Mouse (Mus musculus): Measurements from ENCODE around the gene 3110021N24Rik.

The 3110021N24Rik gene

DNA sequence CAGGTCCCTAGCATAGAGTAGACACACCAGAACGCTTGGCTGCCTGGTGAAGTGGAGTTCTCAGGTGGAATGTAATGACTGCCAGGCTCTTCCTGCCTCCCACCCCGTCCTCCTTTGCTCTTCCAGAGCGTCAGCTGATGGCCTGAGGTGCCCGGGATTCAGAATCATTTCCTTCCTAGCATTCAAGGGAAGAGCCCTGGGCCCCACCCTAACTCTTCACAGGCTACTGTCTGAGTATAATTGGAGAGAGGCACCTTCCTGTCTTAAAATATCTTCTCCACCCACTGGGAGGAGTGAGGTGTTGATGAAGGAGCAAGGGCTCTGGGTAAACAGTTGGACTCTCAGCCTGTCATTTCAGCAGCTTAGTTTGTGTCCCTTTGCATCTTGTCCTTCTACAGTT lies 77.3 kb downstream of the 3110021N24Rik start:
- DNase-seq (ENCODE audit: low spot score in 2 of 2), result no peak

DNA sequence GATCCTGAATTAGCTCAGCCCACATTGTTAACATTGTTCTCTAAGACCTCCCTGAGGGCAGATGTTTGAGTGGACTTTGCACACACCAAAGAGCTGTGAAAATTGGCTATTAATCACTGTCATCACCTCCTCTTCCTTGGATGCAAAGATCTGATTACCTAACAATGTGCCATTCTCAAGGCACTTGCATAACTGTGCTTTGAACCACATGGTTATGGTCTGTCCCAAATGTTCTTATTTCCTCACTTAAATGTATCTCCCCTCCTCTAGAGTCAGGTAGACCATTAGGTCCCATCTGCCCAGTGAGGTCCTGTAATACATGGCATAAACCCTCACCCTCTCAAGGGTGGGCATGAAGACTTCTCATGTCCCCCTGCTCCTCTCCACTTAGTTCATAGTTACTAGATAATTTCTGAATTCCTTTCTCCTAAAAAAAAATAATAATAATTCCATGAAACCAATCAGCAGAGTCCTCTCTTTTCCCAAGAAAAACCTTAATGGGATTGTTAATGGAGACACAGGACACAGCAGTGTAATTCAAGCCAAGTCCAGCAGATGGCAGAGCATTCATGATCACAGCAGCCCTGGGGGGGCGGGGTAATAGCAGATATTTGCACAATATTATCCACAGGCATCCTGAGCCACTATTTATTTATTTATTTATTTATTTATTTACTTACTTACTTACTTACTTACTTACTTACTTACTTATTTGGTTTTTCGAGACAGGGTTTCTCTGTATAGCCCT lies 78.8 kb downstream of the 3110021N24Rik start:
- DNase-seq (ENCODE audit: low spot score in 2 of 2), result peak in 1 of 2 experiments; percentile 56

DNA sequence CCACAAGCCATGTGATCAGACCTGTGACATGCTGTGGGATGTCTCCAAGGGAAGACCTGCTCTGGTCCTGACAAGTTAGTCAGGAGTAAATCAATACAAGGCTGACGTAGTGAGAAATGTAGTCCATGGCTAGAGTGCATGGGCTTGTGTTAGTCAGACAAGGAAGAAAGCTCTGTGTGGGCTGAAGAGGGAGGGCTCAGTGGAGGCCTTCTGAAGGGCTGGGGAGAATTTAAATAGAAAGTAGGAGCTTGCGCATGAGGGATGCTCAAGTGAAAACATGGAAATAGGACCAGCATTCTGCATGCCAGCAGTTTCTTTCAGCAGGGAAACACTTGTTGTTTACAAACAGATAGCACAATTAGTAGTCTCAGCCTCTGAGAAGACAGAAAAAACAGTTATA lies 84.1 kb downstream of the 3110021N24Rik start:
- no peak for DNase-seq (ENCODE audit: low spot score in 2 of 2)

DNA sequence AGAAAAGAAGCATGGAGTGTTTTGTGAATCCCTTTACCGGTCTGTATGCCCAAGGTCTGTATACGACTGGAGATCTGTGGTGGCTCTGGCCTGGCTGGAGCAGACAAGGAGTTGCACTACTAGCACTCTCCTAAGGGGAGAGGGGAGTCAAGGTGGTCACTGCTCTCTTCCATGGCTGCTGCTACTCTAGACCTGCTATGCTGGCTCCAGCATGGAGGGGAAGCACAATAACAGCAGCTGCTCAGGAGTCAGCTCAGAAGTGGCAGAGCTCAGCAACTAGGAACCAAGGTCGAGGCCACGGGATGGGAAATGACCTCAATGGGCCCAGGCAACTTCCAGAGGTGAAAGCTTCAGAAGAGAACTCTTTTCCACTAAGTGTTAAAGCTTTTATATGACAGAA lies 91.7 kb downstream of the 3110021N24Rik start:
- DNase-seq (ENCODE audit: low spot score in 2 of 2), result no peak

DNA sequence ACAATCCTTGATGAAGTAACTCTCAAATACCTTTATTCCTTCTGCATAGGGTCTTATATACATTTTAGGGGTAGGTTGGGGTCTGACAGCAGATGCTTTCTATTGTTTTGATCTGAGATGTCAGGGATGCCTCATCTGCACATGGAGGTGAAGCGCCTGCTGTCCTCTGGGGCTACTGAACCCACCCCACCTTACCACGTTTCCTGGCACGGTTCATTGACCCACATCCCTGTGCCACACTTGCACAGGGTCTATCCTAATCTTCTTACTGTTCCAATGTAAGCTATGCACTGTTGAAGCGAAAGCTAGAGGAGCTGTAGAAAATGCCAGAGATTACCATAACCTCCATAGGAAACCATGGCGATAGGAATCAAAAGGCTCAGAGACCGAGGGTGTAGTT lies 92.1 kb downstream of the 3110021N24Rik start:
- no peak for DNase-seq (ENCODE audit: low spot score in 2 of 2)

DNA sequence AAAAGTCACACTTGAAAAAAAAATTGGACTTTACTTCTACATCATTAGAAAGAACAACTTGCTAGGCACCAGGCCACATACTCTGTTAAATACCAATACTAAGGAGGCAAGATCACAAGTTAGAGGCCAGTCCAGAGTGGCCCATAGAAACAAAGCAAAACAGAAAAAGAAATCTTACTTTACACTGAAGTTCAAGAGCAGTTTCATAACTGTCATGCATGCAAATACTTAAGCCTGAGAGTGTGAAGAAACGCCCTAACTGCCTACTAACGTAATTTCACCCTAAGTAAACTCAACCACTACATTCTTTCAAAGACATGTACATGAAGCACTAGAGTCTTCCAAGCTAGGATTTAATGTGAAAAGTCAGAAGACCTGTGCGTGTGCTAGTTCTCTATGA lies 106.2 kb downstream of the 3110021N24Rik start:
- DNase-seq (ENCODE audit: low spot score in 2 of 2), result no peak

DNA sequence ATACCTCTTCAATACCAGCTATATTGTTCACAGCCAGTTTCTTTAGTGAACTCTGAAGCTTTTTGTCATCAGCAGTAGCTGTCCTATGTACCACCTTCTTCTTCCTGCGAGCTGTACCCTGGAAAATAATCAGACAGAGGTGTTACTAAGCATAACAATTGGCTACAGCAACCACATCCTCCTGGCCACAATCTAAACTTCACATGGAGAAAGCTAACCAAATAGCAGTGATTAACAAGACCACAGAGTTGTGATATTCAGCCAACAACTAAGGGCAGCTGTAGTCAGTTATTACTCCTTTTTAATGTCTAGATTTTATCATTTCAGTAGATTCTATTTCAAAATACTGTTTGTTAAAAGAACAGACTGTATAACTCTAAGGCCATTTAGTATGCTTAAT lies 106.6 kb downstream of the 3110021N24Rik start:
- DNase-seq (ENCODE audit: low spot score in 2 of 2), result no peak

DNA sequence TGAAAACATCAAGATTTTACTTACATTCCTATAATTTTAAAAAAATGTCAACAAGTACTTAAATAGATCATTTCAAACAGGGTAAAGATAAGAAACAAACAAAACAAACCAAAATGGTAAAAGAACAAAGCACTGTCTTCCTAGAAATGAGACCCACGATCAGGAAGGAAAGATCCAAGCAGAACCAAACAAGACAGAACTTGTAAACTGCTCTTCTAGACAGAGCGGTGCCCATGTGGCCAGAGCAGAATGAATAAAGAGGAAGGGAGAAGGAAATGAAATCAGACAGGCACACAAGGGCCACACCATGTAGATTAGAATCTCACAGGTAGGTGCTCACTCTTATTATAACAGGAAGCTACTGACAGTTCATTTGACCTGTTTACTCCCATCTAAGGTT lies 107.2 kb downstream of the 3110021N24Rik start:
- DNase-seq (ENCODE audit: low spot score in 2 of 2), result no peak

DNA sequence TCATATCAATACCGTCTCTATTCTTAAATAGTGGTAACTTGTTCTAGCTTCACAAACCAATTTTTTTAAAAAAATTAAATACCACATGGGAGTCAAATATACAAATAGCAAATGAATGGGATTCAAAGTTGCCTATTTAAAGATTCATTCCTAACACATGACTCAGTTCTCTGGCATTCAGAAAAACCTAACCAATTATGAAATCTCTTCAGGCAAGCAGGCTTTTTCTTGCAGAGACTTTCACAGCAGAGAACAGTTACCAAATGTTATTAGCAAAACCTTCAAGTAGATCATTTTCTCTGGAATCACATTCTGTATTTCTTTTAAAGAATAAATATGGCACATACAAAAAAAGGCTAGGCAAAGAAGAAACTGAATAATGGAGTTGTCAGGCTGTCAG lies 111.2 kb downstream of the 3110021N24Rik start:
- DNase-seq (ENCODE audit: low spot score in 2 of 2), result no peak

All from frontal cortex, postnatal 14 days (tissue).